Mouse (Mus musculus): ENCODE measurements around the gene Zcchc3.

GRCm38 (mm10) chr2:152413158-152413764 is 1.6 kb downstream of the Zcchc3 start:
- TF ChIP-seq CTCF (IDR thresholded peaks at IDR 0.05; ENCODE audit: borderline replicate concordance, control insufficient read depth, extremely low read depth, insufficient read depth, low read length, poor library complexity) (no peak), POLR2A (IDR thresholded peaks at IDR 0.05; ENCODE audit: control insufficient read depth, extremely low read depth, insufficient read depth, low read length, poor library complexity) (no peak)
